8 mouse cellular contexts compared by ENCODE assay signal in genomic region chr11:26593061-26594059, GRCm38 (mm10). TPM values are rescaled to one million over a fixed set of nuclear protein-coding genes. Genes with fewer than 3 reads are reported as not detected.
DNase-seq lines count a peak whose midpoint lies in the region; ATAC-seq and TF ChIP-seq lines count a peak whose summit lies in the region.

Gene Gm6899, plus strand, starts transcription at chr11:26593241.
Gene Vrk2, minus strand, starts transcription at chr11:26593999.

- no peak for TF ChIP-seq EP300 in stomach, postnatal 0 days (optimal IDR thresholded peaks at IDR 0.05)

- peak within 1 kb of the TSS; percentile 75 for H3K4me3 ChIP-seq in embryonic facial prominence, embryonic 12.5 days
- peak within 1 kb of the TSS; percentile 96 for H3K4me3 ChIP-seq in liver, embryonic 15.5 days (replicated peaks)
- peak within 1 kb of the TSS; percentile 60 for H3K4me3 ChIP-seq in neural tube, embryonic 11.5 days (ENCODE audit: low read depth, low read length)
- H3K4me3 ChIP-seq in stomach, postnatal 0 days (ENCODE audit: low read depth, low read length) = peak within 1 kb of the TSS; percentile 81

- ATAC-seq in embryonic facial prominence, embryonic 12.5 days (ENCODE audit: insufficient number of reproducible peaks, insufficient read depth, low FRiP score, low TSS enrichment) = peak; percentile 99
- ATAC-seq in liver, embryonic 15.5 days (ENCODE audit: insufficient read depth) = peak; percentile 99
- ATAC-seq in neural tube, embryonic 11.5 days (ENCODE audit: insufficient read depth, low FRiP score, low TSS enrichment) = peak; percentile 96
- ATAC-seq in stomach, postnatal 0 days (ENCODE audit: low FRiP score, low TSS enrichment) = peak; percentile 100

- no peaks in the 10 kb centered on the region for H3K27me3 ChIP-seq in embryonic facial prominence, embryonic 12.5 days
- H3K27me3 ChIP-seq in liver, embryonic 15.5 days = no peaks in the 10 kb centered on the region
- no peaks in the 10 kb centered on the region for H3K27me3 ChIP-seq in neural tube, embryonic 11.5 days (ENCODE audit: control insufficient read depth, insufficient read depth, low read length)
- no peaks in the 10 kb centered on the region for H3K27me3 ChIP-seq in stomach, postnatal 0 days (ENCODE audit: control insufficient read depth, insufficient read depth, low read length)

- peak; percentile 85 for DNase-seq in B cell, adult 2 months
- peak; percentile 92 for DNase-seq in adrenal gland, postnatal 14 days
- DNase-seq in heart, adult 9 months (ENCODE audit: low spot score in 2 of 2) = peak; percentile 82 to 85
- peak; percentile 88 for DNase-seq in kidney, adult 9 months
- DNase-seq in neural tube, embryonic 11.5 days (ENCODE audit: low spot score) = peak; percentile 88
- DNase-seq in stomach, postnatal 0 days (ENCODE audit: low spot score) = peak; percentile 92

- H3K4me1 ChIP-seq in embryonic facial prominence, embryonic 12.5 days = peaks cover 6% of the 10 kb centered on the region
- H3K4me1 ChIP-seq in liver, embryonic 15.5 days (replicated peaks) = peaks cover 42% of the 10 kb centered on the region
- no peaks in the 10 kb centered on the region for H3K4me1 ChIP-seq in neural tube, embryonic 11.5 days (ENCODE audit: control insufficient read depth, insufficient read depth, low read length)
- no peaks in the 10 kb centered on the region for H3K4me1 ChIP-seq in stomach, postnatal 0 days (replicated peaks; ENCODE audit: control insufficient read depth, insufficient read depth)

- peak within 1 kb of the TSS; percentile 80 for H3K9ac ChIP-seq in embryonic facial prominence, embryonic 12.5 days
- peak within 1 kb of the TSS; percentile 96 for H3K9ac ChIP-seq in liver, embryonic 15.5 days
- peak within 1 kb of the TSS; percentile 88 for H3K9ac ChIP-seq in neural tube, embryonic 11.5 days (ENCODE audit: low read length)
- peak within 1 kb of the TSS; percentile 84 for H3K9ac ChIP-seq in stomach, postnatal 0 days (ENCODE audit: low read length)

- H3K9me3 ChIP-seq in embryonic facial prominence, embryonic 12.5 days = no peaks in the 10 kb centered on the region
- H3K9me3 ChIP-seq in liver, embryonic 15.5 days (replicated peaks) = no peaks in the 10 kb centered on the region
- no peaks in the 10 kb centered on the region for H3K9me3 ChIP-seq in neural tube, embryonic 11.5 days (ENCODE audit: control insufficient read depth, low read length)
- no peaks in the 10 kb centered on the region for H3K9me3 ChIP-seq in stomach, postnatal 0 days (ENCODE audit: control insufficient read depth, low read length)

- peak; percentile 61 for TF ChIP-seq CTCF in stomach, postnatal 0 days (IDR thresholded peaks at IDR 0.05; ENCODE audit: low read depth)

- peak within 1 kb of the TSS; percentile 56 for H3K4me2 ChIP-seq in embryonic facial prominence, embryonic 12.5 days (replicated peaks)
- H3K4me2 ChIP-seq in liver, embryonic 15.5 days = peak within 1 kb of the TSS; percentile 80
- peak within 1 kb of the TSS; percentile 62 for H3K4me2 ChIP-seq in neural tube, embryonic 11.5 days (ENCODE audit: low read depth)
- H3K4me2 ChIP-seq in stomach, postnatal 0 days (replicated peaks; ENCODE audit: low read depth) = peak within 1 kb of the TSS; percentile 42

- peak within 1 kb of the TSS; percentile 79 for H3K27ac ChIP-seq in embryonic facial prominence, embryonic 12.5 days
- peak within 1 kb of the TSS; percentile 97 for H3K27ac ChIP-seq in liver, embryonic 15.5 days (replicated peaks)
- 0 out of 2 replicates have a peak within 1 kb of the TSS, but pooled peaks have one; percentile 23 for H3K27ac ChIP-seq in neural tube, embryonic 11.5 days (ENCODE audit: low read depth, low read length)
- H3K27ac ChIP-seq in stomach, postnatal 0 days (replicated peaks) = peak within 1 kb of the TSS; percentile 92

- WGBS in embryonic facial prominence, embryonic 12.5 days = under 1% methylated on average over 54 of the region's 60 CpGs
- under 1% methylated on average over 60 of the region's 60 CpGs for WGBS in liver, embryonic 15.5 days (ENCODE audit: insufficient replicate concordance)
- WGBS in neural tube, embryonic 11.5 days = under 1% methylated on average over 56 of the region's 60 CpGs
- WGBS in stomach, postnatal 0 days = under 1% methylated on average over 49 of the region's 60 CpGs

- H3K36me3 ChIP-seq in embryonic facial prominence, embryonic 12.5 days = no peaks in the 10 kb centered on the region
- H3K36me3 ChIP-seq in liver, embryonic 15.5 days (replicated peaks) = peaks cover 24% of the 10 kb centered on the region
- no peaks in the 10 kb centered on the region for H3K36me3 ChIP-seq in neural tube, embryonic 11.5 days (ENCODE audit: control insufficient read depth, insufficient read depth, low read length)
- H3K36me3 ChIP-seq in stomach, postnatal 0 days (ENCODE audit: control insufficient read depth, insufficient read depth, low read length) = no peaks in the 10 kb centered on the region

RNA-seq across cellular contexts. Expression of gene Gm6899, which starts in this region (rescaled TPM):
- not detected in 2 replicates for total RNA-seq in adrenal gland, postnatal 14 days (2021)
- polyA plus RNA-seq in embryonic facial prominence, embryonic 12.5 days (2016; fragmentation: Nextera tagmentation; extraction: Ambion mirVana) = 0.58 TPM in 1 of 2 replicates, not detected in the other
- polyA plus RNA-seq in liver, embryonic 15.5 days (2015; fragmentation: Nextera tagmentation; extraction: Ambion mirVana) = 0.23 TPM in 1 of 2 replicates, not detected in the other
- polyA plus RNA-seq in neural tube, embryonic 11.5 days (2014; fragmentation: Nextera tagmentation; extraction: Ambion mirVana) = not detected in 2 replicates
- polyA plus RNA-seq in stomach, postnatal 0 days (2015; fragmentation: Nextera tagmentation; extraction: Ambion mirVana) = not detected in 2 replicates

RNA-seq across cellular contexts. Expression of gene Vrk2, which starts in this region (rescaled TPM):
- total RNA-seq in adrenal gland, postnatal 14 days (2021) = 11.6 and 12.2 TPM in 2 replicates
- 23.1 and 24.9 TPM in 2 replicates for polyA plus RNA-seq in embryonic facial prominence, embryonic 12.5 days (2016; fragmentation: Nextera tagmentation; extraction: Ambion mirVana)
- 22.6 and 23.8 TPM in 2 replicates for polyA plus RNA-seq in liver, embryonic 15.5 days (2015; fragmentation: Nextera tagmentation; extraction: Ambion mirVana)
- polyA plus RNA-seq in neural tube, embryonic 11.5 days (2014; fragmentation: Nextera tagmentation; extraction: Ambion mirVana) = 19.0 and 19.7 TPM in 2 replicates
- polyA plus RNA-seq in stomach, postnatal 0 days (2015; fragmentation: Nextera tagmentation; extraction: Ambion mirVana) = 12.8 and 13.1 TPM in 2 replicates

Comparison
In these comparisons a context has a peak if more than half of its experiments do, and no peak if none do; other contexts are left out.
1. Peak in every context shown above with its lines: DNase-seq, ATAC-seq, H3K4me3 ChIP-seq and H3K27ac ChIP-seq.
2. H3K27ac ChIP-seq: peak in every context shown above with its lines; median percentile 97 in liver, embryonic 15.5 days; 92 in stomach, postnatal 0 days; 79 in embryonic facial prominence, embryonic 12.5 days; 23 in neural tube, embryonic 11.5 days.